Mouse (Mus musculus): ENCODE data around the gene Mrpl51.

Mrpl51 gene

GRCm38 (mm10) chr6:125193390-125193789, 1.8 kb downstream of the Mrpl51 start:
- DNase-seq, result no peak

- no peak for DNase-seq
These were observed 4.0 kb downstream of the Mrpl51 start for GRCm38 (mm10) chr6:125195541-125196075.

GRCm38 (mm10) chr6:125196301-125196700, 4.7 kb downstream of the Mrpl51 start:
- no peak for DNase-seq

- no peak for DNase-seq
These were observed 5.6 kb downstream of the Mrpl51 start for GRCm38 (mm10) chr6:125197166-125197565.

GRCm38 (mm10) chr6:125210436-125210835, 18.8 kb downstream of the Mrpl51 start:
- no peak for DNase-seq

- no peak for DNase-seq
These were observed 21.0 kb downstream of the Mrpl51 start for GRCm38 (mm10) chr6:125212621-125213020.

- no peak for DNase-seq
These were observed 21.5 kb downstream of the Mrpl51 start for GRCm38 (mm10) chr6:125213129-125213528.

GRCm38 (mm10) chr6:125213715-125214114, 22.1 kb downstream of the Mrpl51 start:
- DNase-seq, result no peak

GRCm38 (mm10) chr6:125215148-125215954, 23.8 kb downstream of the Mrpl51 start, which contains the start of gene Vamp1:
Gene Vamp1, plus strand, starts transcription at chr6:125215551.
- DNase-seq, result peak; percentile 96

GRCm38 (mm10) chr6:125216898-125217297, 25.3 kb downstream of the Mrpl51 start:
- no peak for DNase-seq

- no peak for DNase-seq
These were observed 26.3 kb downstream of the Mrpl51 start for GRCm38 (mm10) chr6:125217899-125218298.

- DNase-seq, result peak; percentile 64
These were observed 27.4 kb downstream of the Mrpl51 start for GRCm38 (mm10) chr6:125218963-125219362.

GRCm38 (mm10) chr6:125221115-125221745, 29.6 kb downstream of the Mrpl51 start:
- no peak for DNase-seq

- DNase-seq, result no peak
These were observed 30.5 kb downstream of the Mrpl51 start for GRCm38 (mm10) chr6:125222146-125222545.

- no peak for DNase-seq
These were observed 31.0 kb downstream of the Mrpl51 start for GRCm38 (mm10) chr6:125222577-125222976.

- peak; percentile 73 for DNase-seq
These were observed 34.0 kb downstream of the Mrpl51 start for GRCm38 (mm10) chr6:125225518-125226115.

- DNase-seq, result no peak
These were observed 39.0 kb downstream of the Mrpl51 start for GRCm38 (mm10) chr6:125230571-125230970.

- DNase-seq, result peak; percentile 53
These were observed 39.8 kb downstream of the Mrpl51 start, which contains the start of gene Tapbpl for GRCm38 (mm10) chr6:125231117-125232044. Gene Tapbpl, minus strand, starts transcription at chr6:125231860.

GRCm38 (mm10) chr6:125232045-125232437, 40.4 kb downstream of the Mrpl51 start:
- no peak for DNase-seq

GRCm38 (mm10) chr6:125232516-125232915, 40.9 kb downstream of the Mrpl51 start:
- DNase-seq, result no peak

- DNase-seq, result no peak
These were observed 42.4 kb downstream of the Mrpl51 start for GRCm38 (mm10) chr6:125233816-125234519.

GRCm38 (mm10) chr6:125234520-125234828, 42.9 kb downstream of the Mrpl51 start:
- no peak for DNase-seq

All from right cerebral cortex, adult 18-20 months (tissue).